Mouse (Mus musculus) heart, adult 8-10 months (tissue): Measurements from ENCODE around the gene Cmtr1. TPM values are rescaled to one million over a fixed set of nuclear protein-coding genes. Genes with fewer than 3 reads are reported as not detected.

Experiments
- DNase-seq: peaks from one replicate; pipeline ENCODE4 v3.0.0; 2022; ENCODE audit warnings: low spot score
- total RNA-seq, 4 experiments: library from RNA; stranded (reverse); gene quantifications; 2 replicates each; pipeline ENCODE4 v1.2.4; 2022

Cmtr1 gene
- total RNA-seq, 4 experiments from 2014 or later = 57.5 to 79.0 (median 65.0) TPM

DNA sequence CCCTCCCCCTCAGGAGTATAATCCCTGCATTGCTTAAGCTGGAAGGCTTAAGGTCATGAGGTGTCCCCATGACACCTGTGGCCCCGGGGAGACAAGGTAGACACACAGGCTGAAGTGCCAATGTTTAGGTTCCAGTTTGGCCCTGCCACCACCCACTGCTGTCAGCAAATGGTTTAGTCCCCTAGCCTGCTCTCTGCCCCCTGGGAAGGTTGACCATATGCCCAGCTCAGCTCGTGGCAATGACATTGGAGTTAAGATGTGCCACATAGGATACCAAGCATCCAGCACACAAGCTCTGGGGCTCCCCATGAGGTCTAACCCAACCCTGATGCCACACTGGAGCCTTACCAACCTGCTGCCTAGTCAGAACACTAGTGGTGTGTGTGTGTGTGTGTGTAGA, 72.1 kb downstream of the Cmtr1 start:
- no peak for DNase-seq

DNA sequence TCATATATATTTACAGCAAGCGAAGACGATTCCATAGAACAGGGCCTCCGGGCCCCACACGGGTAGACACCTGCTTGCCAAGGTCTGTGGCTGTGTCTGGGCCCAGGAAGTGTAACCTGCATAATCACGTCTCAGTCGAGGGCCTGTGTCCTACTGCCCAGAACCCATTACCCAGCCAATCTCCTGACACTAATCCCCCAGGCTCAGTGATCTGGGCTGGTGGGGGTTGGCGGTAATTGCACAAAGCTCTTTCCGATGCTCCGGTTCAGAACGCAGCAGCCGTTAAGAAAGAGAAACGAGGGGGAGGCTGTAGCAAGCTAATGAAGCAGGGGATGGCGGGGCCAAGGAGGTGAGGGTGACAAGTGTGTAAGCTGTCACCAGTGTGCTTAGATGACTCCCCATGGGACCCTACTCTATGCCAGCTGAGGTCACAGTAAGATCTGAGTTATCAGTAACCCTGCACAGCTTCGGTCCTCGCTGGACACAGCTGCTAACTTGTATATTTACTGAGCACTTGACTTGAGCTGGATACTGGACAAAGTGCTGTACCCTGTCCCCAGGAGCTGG, 76.1 kb downstream of the Cmtr1 start:
- no peak for DNase-seq

DNA sequence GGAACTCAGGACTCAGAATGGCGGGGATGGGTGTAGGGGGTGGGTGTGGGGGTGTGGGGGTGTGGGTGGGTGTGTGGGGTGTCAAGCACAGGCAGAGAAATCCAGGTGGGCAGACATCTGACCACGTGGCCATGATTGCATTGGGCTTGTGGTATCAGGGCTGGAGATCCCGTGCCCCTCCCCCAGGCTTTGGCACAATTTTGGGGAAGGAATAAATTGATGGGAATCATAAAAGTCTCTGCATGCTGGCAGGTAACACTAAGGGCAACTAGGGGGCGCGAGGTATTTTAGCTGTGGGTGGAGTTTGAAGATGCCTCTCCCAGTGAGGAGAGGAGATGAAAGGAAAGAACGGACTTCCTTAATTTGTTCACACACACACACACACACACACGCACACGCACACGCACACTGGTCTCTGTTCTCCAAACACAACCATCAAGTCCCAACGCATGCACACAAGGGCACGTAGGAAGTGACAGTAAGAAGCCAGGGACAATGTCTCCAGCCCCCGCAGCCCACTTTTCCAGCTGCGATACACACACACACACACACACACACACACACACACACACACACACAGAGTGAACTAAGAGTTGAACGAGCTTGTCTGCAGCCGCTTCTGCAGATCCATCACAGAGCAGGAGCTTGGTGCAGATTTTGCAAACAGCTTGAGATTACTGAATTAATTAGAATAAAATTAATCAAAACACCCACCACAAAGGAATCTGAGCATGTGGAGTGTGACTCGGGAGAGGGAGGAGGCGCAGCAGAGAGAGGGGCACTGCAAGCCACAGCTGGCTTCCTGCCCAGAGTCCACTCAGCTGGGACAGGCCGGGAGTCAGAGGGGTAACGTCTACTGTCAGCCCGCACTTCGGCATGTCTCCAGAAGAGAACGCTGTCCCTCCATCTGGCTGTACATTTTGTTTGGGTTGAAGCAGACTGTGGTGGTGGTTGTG, 77.7 kb downstream of the Cmtr1 start:
- DNase-seq = no peak

DNA sequence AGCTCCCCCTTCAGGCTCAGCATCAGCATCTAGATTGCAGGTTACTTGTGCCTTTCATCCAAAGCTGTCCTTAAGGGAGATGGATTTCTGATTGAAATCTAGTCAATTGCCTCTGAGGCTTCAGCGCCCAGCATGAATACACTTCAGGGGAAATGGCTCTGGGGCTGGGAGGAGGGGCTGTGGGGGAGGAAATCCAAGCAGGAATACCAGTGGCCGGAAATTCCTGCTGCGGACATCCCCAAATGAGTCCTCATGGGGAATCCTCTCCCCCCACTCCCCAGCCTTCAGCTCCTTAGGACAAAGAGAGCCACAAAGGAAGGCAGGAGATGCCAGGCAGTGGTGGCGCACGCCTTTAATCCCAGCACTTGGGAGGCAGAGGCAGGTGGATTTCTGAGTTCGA, 87.1 kb downstream of the Cmtr1 start:
- no peak for DNase-seq

DNA sequence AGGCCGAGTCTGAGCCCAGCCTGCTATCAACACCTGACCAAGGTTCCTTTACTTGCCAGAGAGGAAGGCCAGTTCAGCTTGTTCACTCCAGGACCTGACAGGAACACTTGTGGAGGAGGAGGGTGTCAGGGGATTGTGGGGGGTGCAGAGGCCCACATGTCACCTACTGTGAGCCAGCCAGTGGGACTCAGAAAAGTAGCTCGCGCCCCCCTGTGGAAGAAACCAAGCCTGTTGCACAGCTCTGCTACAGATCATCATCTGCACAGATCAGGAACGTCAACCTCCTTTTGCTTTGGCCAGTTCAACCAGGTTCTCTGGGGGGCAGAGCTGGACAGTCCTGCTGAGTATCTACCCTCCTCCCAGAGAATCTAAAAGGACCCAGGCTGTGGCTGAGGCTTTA, 94.1 kb downstream of the Cmtr1 start:
- no peak for DNase-seq

Other genes with a start within 250 kb of the Cmtr1 start
- gene Pim1, start 169.8 kb upstream of the Cmtr1 start, total RNA-seq = 10 to 100 TPM; 16.0 to 22.3 (median 17.4) TPM
- not detected for gene Gm17657, start 111.0 kb upstream of the Cmtr1 start, total RNA-seq
- 10 to 100 TPM; 11.3 to 13.5 (median 11.9) TPM for gene Tbc1d22b, start 110.8 kb upstream of the Cmtr1 start, total RNA-seq
- not detected for gene Tmem217, start 108.2 kb upstream of the Cmtr1 start, total RNA-seq
- 10 to 100 TPM; 16.1 to 20.7 (median 18.9) TPM for gene Rnf8, start 45.8 kb upstream of the Cmtr1 start, total RNA-seq
- gene Gm28043, start 45.7 kb upstream of the Cmtr1 start, total RNA-seq = 1 to 10 TPM in 2 of 4 experiments, under 1 TPM in 2; 0.78 to 1.3 (median 0.91) TPM
- 10 to 100 TPM; 12.4 to 14.9 (median 14.1) TPM for gene Ccdc167, start 56.4 kb downstream of the Cmtr1 start, total RNA-seq